Mouse (Mus musculus): ENCODE measurements around the gene Mgl2.

DNA sequence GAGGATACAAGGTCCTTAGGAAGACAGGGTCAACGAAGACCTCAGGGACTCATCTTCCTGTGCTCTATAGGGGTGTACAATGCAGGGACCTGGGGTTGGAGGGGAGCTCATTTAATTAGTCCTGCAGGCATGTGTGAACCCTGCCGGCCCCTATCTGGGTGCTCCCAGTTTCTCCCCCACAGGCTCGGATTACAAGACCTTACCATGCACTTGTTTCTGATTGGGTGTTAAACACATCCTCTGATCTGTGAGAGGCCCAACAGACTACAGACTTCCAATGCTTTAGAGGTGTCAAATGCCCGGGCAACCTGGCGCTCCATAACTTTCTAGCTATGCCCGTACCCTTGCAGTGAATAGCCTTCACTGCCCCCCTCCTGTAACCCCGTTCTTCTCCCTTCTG is 38.0 kb downstream of the Mgl2 start:
- TF ChIP-seq CTCF (IDR thresholded peaks at IDR 0.05; ENCODE audit: extremely low read depth, insufficient read length, insufficient replicate concordance, low read depth, low read length) (no peak), POLR2A (IDR thresholded peaks at IDR 0.05; ENCODE audit: low read depth, low read length) (no peak)

All from small intestine, adult 2 months (tissue).